Mouse (Mus musculus): ENCODE data around the gene Bcl7c. TPM values are rescaled to one million over a fixed set of nuclear protein-coding genes. Genes with fewer than 3 reads are reported as not detected.

Bcl7c gene
- polyA plus RNA-seq, 1 experiment from 2014 or later = 41.1 TPM

DNA sequence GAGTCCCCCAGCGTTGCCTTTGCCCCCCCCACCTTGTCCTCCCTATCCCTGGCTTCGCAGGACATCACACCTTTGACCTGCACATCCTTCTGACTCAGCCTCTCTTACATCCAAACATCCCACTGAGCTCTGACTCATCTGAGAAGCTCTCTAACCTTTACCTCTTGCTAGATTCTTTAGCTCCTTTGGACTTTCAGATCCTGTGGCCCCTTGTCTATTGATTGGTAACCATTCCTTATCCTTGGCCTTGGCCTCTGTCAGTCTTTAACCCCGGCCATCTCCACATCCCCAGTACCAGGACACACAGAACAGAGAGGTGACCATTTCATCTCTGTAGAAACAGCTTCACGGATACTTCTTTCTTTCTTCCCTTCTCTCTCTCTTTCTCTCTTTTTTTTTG lies 21.4 kb upstream of the Bcl7c start:
- no peak overlapping the region for H3K9ac ChIP-seq (ENCODE audit: low read length)
- ATAC-seq (ENCODE audit: insufficient number of reproducible peaks, insufficient read depth, low FRiP score, low read depth) = no peak
- 49% methylated on average over 4 of the region's 4 CpGs for WGBS

DNA sequence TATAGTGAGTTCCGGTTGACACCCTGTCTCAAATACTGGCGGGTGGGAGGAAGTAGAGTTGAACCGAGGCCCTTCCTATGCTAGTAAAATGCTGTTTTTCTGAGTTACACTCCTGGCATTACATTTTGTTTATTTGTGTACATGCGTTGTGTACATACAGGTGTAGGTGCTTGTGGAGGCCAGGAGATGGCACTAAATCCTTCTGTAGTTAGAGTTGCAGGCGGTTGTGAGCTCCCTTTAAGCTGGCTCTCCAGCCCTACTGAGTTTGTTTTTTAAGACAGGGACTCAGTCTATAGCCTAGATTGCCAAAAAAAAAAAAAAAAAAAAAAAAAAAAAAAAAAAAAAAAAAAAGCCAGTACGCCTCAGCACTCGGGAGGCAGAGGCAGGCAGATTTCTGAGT lies 19.2 kb upstream of the Bcl7c start:
- H3K4me1 ChIP-seq (ENCODE audit: control insufficient read depth in 2 of 2, insufficient read depth in 2 of 2, low read length in 2 of 2) = no peaks in the 10 kb centered on the region
- WGBS = 79% methylated on average over 7 of the region's 7 CpGs
- H3K27me3 ChIP-seq (ENCODE audit: control insufficient read depth, insufficient read depth, low read length) = no peaks in the 10 kb centered on the region
- H3K4me2 ChIP-seq (ENCODE audit: low read length) = no peak overlapping the region
- no peak overlapping the region for H3K4me3 ChIP-seq (ENCODE audit: control insufficient read depth in 1 of 2, insufficient read depth in 1 of 2, low read depth in 1 of 2, low read length in 2 of 2)
- no peaks in the 10 kb centered on the region for H3K9me3 ChIP-seq (ENCODE audit: control insufficient read depth, low read length)
- ATAC-seq (ENCODE audit: insufficient number of reproducible peaks, insufficient read depth, low FRiP score, low read depth) = no peak
- no peaks in the 10 kb centered on the region for H3K36me3 ChIP-seq (ENCODE audit: control insufficient read depth, insufficient read depth, low read length)
- H3K9ac ChIP-seq (ENCODE audit: low read length) = no peak overlapping the region
- H3K27ac ChIP-seq (replicated peaks in 1 of 2; ENCODE audit: control insufficient read depth in 1 of 2, insufficient read depth in 1 of 2, low read depth in 2 of 2, low read length in 2 of 2) = no peak overlapping the region

More for the DNA sequence above, 21.4 kb upstream of the Bcl7c start:
- no peak overlapping the region for H3K4me2 ChIP-seq (ENCODE audit: low read length)
- H3K4me3 ChIP-seq (ENCODE audit: control insufficient read depth in 1 of 2, insufficient read depth in 1 of 2, low read depth in 1 of 2, low read length in 2 of 2) = no peak overlapping the region
- H3K9me3 ChIP-seq (ENCODE audit: control insufficient read depth, low read length) = no peaks in the 10 kb centered on the region
- no peaks in the 10 kb centered on the region for H3K36me3 ChIP-seq (ENCODE audit: control insufficient read depth, insufficient read depth, low read length)
- no peaks in the 10 kb centered on the region for H3K4me1 ChIP-seq (ENCODE audit: control insufficient read depth in 2 of 2, insufficient read depth in 2 of 2, low read length in 2 of 2)
- no peaks in the 10 kb centered on the region for H3K27me3 ChIP-seq (ENCODE audit: control insufficient read depth, insufficient read depth, low read length)
- no peak overlapping the region for H3K27ac ChIP-seq (replicated peaks in 1 of 2; ENCODE audit: control insufficient read depth in 1 of 2, insufficient read depth in 1 of 2, low read depth in 2 of 2, low read length in 2 of 2)

DNA sequence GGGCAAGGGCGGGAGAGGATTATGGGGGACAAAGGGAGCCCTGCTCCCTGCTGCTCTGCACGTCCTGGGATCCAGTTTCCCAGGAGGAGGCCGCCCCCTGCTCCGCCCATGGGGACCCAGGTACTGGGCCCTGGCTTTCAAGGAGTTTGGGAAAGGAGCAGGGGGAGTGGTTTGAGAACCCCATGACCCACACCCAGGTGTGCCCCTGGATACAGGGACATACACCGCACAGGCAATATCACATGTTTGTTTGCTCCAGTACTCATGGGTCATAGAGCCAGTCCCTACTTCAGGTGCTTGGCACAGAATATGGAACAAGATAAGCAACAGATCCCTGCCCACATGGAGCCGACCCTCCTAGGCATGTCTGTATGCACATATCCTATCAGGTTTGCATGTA lies 17.2 kb upstream of the Bcl7c start:
- Histone ChIP-seq H3K27ac (replicated peaks in 1 of 2; ENCODE audit: control insufficient read depth in 1 of 2, insufficient read depth in 1 of 2, low read depth in 2 of 2, low read length in 2 of 2) (no peak overlapping the region), H3K4me1 (ENCODE audit: control insufficient read depth in 2 of 2, insufficient read depth in 2 of 2, low read length in 2 of 2) (no peaks in the 10 kb centered on the region), H3K9me3 (ENCODE audit: control insufficient read depth, low read length) (no peaks in the 10 kb centered on the region), H3K4me2 (ENCODE audit: low read length) (no peak overlapping the region), H3K9ac (ENCODE audit: low read length) (no peak overlapping the region), H3K36me3 (ENCODE audit: control insufficient read depth, insufficient read depth, low read length) (no peaks in the 10 kb centered on the region), H3K27me3 (ENCODE audit: control insufficient read depth, insufficient read depth, low read length) (no peaks in the 10 kb centered on the region), H3K4me3 (ENCODE audit: control insufficient read depth in 1 of 2, insufficient read depth in 1 of 2, low read depth in 1 of 2, low read length in 2 of 2) (no peak overlapping the region)
- 49% methylated on average over 6 of the region's 6 CpGs for WGBS
- ATAC-seq (ENCODE audit: insufficient number of reproducible peaks, insufficient read depth, low FRiP score, low read depth) = no peak

DNA sequence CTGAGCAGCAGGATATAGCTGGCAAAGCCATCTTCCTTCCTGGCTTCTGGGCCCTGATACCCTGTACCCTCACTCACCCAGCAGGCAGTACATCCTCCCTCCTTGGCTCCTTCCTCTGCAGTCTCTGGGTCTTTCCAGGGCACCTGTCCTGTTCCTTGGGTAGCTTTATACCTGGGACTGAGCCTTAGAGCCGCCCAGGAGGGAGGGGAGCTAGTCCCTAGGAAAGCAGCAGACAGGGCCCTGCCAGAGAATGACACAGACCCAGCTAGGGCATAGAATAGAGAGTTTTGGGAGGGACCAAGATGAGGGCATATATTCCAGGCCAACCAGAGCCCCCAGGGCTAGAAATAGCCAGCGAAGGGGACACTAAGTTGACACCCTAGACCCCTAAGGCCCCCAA lies 16.8 kb upstream of the Bcl7c start:
- Histone ChIP-seq H3K36me3 (ENCODE audit: control insufficient read depth, insufficient read depth, low read length) (no peaks in the 10 kb centered on the region), H3K4me1 (ENCODE audit: control insufficient read depth in 2 of 2, insufficient read depth in 2 of 2, low read length in 2 of 2) (no peaks in the 10 kb centered on the region), H3K9me3 (ENCODE audit: control insufficient read depth, low read length) (no peaks in the 10 kb centered on the region), H3K4me2 (ENCODE audit: low read length) (no peak overlapping the region), H3K4me3 (ENCODE audit: control insufficient read depth in 1 of 2, insufficient read depth in 1 of 2, low read depth in 1 of 2, low read length in 2 of 2) (no peak overlapping the region), H3K27me3 (ENCODE audit: control insufficient read depth, insufficient read depth, low read length) (no peaks in the 10 kb centered on the region), H3K27ac (replicated peaks in 1 of 2; ENCODE audit: control insufficient read depth in 1 of 2, insufficient read depth in 1 of 2, low read depth in 2 of 2, low read length in 2 of 2) (no peak overlapping the region), H3K9ac (ENCODE audit: low read length) (no peak overlapping the region)
- 30% methylated on average over 2 of the region's 2 CpGs for WGBS
- ATAC-seq (ENCODE audit: insufficient number of reproducible peaks, insufficient read depth, low FRiP score, low read depth) = no peak

DNA sequence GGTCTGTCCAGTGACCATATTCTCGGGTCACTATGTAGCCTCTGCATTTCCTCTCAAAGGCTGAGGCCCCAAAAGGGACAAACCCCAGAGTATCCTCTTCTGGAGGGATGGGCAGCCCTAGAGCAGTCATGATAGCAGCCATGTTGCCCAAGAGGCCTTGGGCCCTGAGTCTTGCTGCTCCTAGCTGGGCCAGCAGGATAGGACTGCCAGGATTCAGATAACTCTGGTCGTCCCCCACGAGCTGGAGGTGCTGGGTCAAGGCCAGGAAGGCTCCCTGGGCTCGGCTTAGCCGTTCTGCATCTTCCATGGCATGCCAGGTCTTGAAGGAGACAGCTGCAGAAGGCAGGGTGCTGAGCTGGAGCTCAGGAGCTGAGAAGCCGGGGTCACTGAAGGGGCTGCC lies 10.5 kb upstream of the Bcl7c start:
- H3K4me2 ChIP-seq (ENCODE audit: low read length) = no peak overlapping the region
- H3K36me3 ChIP-seq (ENCODE audit: control insufficient read depth, insufficient read depth, low read length) = no peaks in the 10 kb centered on the region
- 71% methylated on average over 6 of the region's 6 CpGs for WGBS
- H3K27me3 ChIP-seq (ENCODE audit: control insufficient read depth, insufficient read depth, low read length) = 0 out of 2 replicates have a peak, but pooled peaks cover 4% of the 10 kb centered on the region
- H3K4me1 ChIP-seq (ENCODE audit: control insufficient read depth in 2 of 2, insufficient read depth in 2 of 2, low read length in 2 of 2) = peaks cover 2 to 6% of the 10 kb centered on the region in 2 experiments; a peak in 2 of 4 replicates
- no peak overlapping the region for H3K27ac ChIP-seq (replicated peaks in 1 of 2; ENCODE audit: control insufficient read depth in 1 of 2, insufficient read depth in 1 of 2, low read depth in 2 of 2, low read length in 2 of 2)
- no peak overlapping the region for H3K9ac ChIP-seq (ENCODE audit: low read length)
- no peak overlapping the region for H3K4me3 ChIP-seq (ENCODE audit: control insufficient read depth in 1 of 2, insufficient read depth in 1 of 2, low read depth in 1 of 2, low read length in 2 of 2)
- no peaks in the 10 kb centered on the region for H3K9me3 ChIP-seq (ENCODE audit: control insufficient read depth, low read length)
- no peak for ATAC-seq (ENCODE audit: insufficient number of reproducible peaks, insufficient read depth, low FRiP score, low read depth)

DNA sequence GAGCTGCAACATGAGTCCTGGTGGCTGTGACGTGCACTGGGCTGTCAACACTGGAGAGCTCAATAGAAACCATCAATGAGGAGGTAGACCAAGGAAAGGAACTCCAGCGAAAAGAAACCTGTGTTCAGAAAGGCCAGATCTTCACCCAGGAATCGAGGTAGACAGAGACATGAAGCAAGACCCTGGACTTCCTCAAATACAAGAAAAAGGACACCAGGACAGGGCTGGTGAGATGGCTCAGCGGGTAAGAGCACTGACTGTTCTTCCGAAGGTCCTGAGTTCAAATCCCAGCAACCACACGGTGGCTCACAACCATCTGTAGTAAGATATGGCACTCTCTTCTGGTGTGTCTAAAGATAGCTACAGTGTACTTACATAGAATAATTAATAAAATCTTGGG lies 9.6 kb upstream of the Bcl7c start:
- no peaks in the 10 kb centered on the region for H3K36me3 ChIP-seq (ENCODE audit: control insufficient read depth, insufficient read depth, low read length)
- no peak overlapping the region for H3K27ac ChIP-seq (replicated peaks in 1 of 2; ENCODE audit: control insufficient read depth in 1 of 2, insufficient read depth in 1 of 2, low read depth in 2 of 2, low read length in 2 of 2)
- 0 out of 2 replicates have a peak, but pooled peaks cover 4% of the 10 kb centered on the region for H3K27me3 ChIP-seq (ENCODE audit: control insufficient read depth, insufficient read depth, low read length)
- peaks cover 2 to 6% of the 10 kb centered on the region in 2 experiments; a peak in 2 of 4 replicates for H3K4me1 ChIP-seq (ENCODE audit: control insufficient read depth in 2 of 2, insufficient read depth in 2 of 2, low read length in 2 of 2)
- H3K4me2 ChIP-seq (ENCODE audit: low read length) = no peak overlapping the region
- no peaks in the 10 kb centered on the region for H3K9me3 ChIP-seq (ENCODE audit: control insufficient read depth, low read length)
- no peak overlapping the region for H3K9ac ChIP-seq (ENCODE audit: low read length)
- 78% methylated on average over 6 of the region's 6 CpGs for WGBS
- no peak overlapping the region for H3K4me3 ChIP-seq (ENCODE audit: control insufficient read depth in 1 of 2, insufficient read depth in 1 of 2, low read depth in 1 of 2, low read length in 2 of 2)
- no peak for ATAC-seq (ENCODE audit: insufficient number of reproducible peaks, insufficient read depth, low FRiP score, low read depth)

DNA sequence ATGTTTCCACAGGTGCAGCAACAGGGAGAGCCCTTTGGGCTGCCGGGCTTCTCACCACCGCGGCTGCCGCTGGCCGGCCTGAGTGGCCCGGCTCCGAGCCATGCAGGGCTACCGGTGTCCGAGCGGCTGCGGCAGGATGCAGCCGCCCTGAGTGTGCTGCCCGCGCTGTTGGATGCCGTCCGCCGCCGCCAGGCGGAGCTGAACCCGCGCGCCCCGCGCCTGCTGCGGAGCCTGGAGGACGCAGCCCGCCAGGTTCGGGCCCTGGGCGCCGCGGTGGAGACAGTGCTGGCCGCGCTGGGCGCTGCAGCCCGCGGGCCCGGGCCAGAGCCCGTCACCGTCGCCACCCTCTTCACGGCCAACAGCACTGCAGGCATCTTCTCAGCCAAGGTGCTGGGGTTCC lies 8.3 kb upstream of the Bcl7c start:
- H3K4me2 ChIP-seq (ENCODE audit: low read length) = peak overlapping the region; percentile 60
- peak; percentile 24; the same call in 1 of the 2 replicates for ATAC-seq (ENCODE audit: insufficient number of reproducible peaks, insufficient read depth, low FRiP score, low read depth)
- no peak overlapping the region for H3K27ac ChIP-seq (replicated peaks in 1 of 2; ENCODE audit: control insufficient read depth in 1 of 2, insufficient read depth in 1 of 2, low read depth in 2 of 2, low read length in 2 of 2)
- H3K4me3 ChIP-seq (ENCODE audit: control insufficient read depth in 1 of 2, insufficient read depth in 1 of 2, low read depth in 1 of 2, low read length in 2 of 2) = peak overlapping the region; percentile 5 to 25
- H3K9me3 ChIP-seq (ENCODE audit: control insufficient read depth, low read length) = no peaks in the 10 kb centered on the region
- no peaks in the 10 kb centered on the region for H3K36me3 ChIP-seq (ENCODE audit: control insufficient read depth, insufficient read depth, low read length)
- H3K4me1 ChIP-seq (ENCODE audit: control insufficient read depth in 2 of 2, insufficient read depth in 2 of 2, low read length in 2 of 2) = peaks cover 11 to 15% of the 10 kb centered on the region in 2 experiments
- H3K9ac ChIP-seq (ENCODE audit: low read length) = peak overlapping the region; percentile 52
- 0 out of 2 replicates have a peak, but pooled peaks cover 4% of the 10 kb centered on the region for H3K27me3 ChIP-seq (ENCODE audit: control insufficient read depth, insufficient read depth, low read length)
- 1% methylated on average over 41 of the region's 41 CpGs for WGBS

DNA sequence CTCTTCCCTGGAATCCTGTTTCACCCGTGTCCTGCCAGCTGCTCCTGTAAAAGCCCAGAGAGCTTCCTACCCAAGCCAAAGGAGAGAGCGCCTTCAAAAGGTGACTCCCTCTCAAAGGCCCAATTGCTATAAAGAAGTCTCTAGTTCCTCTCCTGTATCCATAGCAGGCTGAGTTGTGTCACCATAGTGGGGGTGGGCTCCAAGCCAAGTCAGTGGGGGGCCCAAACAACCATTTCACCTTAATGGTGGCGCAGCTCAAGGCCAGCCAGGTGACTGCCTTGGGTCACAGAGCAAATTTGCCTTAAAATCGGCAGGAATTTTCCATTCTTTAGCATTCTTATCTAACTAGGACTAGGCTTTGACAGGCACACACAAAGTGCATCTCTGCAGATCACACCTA lies 6.1 kb upstream of the Bcl7c start:
- Histone ChIP-seq H3K9me3 (ENCODE audit: control insufficient read depth, low read length) (no peaks in the 10 kb centered on the region), H3K27me3 (ENCODE audit: control insufficient read depth, insufficient read depth, low read length) (0 out of 2 replicates have a peak, but pooled peaks cover 4% of the 10 kb centered on the region), H3K4me3 (ENCODE audit: control insufficient read depth in 1 of 2, insufficient read depth in 1 of 2, low read depth in 1 of 2, low read length in 2 of 2) (no peak overlapping the region), H3K4me2 (ENCODE audit: low read length) (no peak overlapping the region), H3K4me1 (ENCODE audit: control insufficient read depth in 2 of 2, insufficient read depth in 2 of 2, low read length in 2 of 2) (peaks cover 11 to 15% of the 10 kb centered on the region in 2 experiments), H3K9ac (ENCODE audit: low read length) (no peak overlapping the region), H3K27ac (replicated peaks in 1 of 2; ENCODE audit: control insufficient read depth in 1 of 2, insufficient read depth in 1 of 2, low read depth in 2 of 2, low read length in 2 of 2) (no peak overlapping the region), H3K36me3 (ENCODE audit: control insufficient read depth, insufficient read depth, low read length) (no peaks in the 10 kb centered on the region)
- 75% methylated on average over 4 of the region's 4 CpGs for WGBS
- no peak for ATAC-seq (ENCODE audit: insufficient number of reproducible peaks, insufficient read depth, low FRiP score, low read depth)

All from heart, embryonic 14.5 days (tissue).